Mouse (Mus musculus) left cerebral cortex, adult 2 months (tissue): Measurements from ENCODE around the gene Col20a1. TPM values are rescaled to one million over a fixed set of nuclear protein-coding genes. Genes with fewer than 3 reads are reported as not detected.
A peak's percentile ranks its signal among the peaks of the same experiment; 100 is the strongest.

Experiments
- DNase-seq, 2 experiments: peaks; one replicate each; pipeline ENCODE4 v3.0.0; 2021 to 2022; ENCODE audit warnings: low spot score in 2 of 2, mixed read lengths in 1 of 2; ENCODE audit errors: extremely low spot score in 1 of 2
- H3K27ac ChIP-seq: fragments of 200-600 bp; 2 replicates; pipeline ENCODE4 v1.8.1; 2022
- H3K4me3 ChIP-seq: fragments of 200-600 bp; 2 replicates; pipeline ENCODE4 v1.8.1; 2022
- CTCF ChIP-seq: fragments of 200-600 bp; IDR thresholded peaks from 2 replicates; pipeline ENCODE4 v1.8.1; 2022; ENCODE audit warnings: antibody characterized with exemption, mild to moderate bottlenecking, moderate library complexity
- intact Hi-C: fragments of 180-260 bp; cut with DNase I; formaldehyde crosslinking; loops from one replicate; pipeline ENCODE4 v1.15.1; 2025
- total RNA-seq, 2 experiments: library from RNA; stranded (reverse); gene quantifications; 2 replicates each; pipeline ENCODE4 v1.2.3; 2021

Gene Col20a1
- total RNA-seq, 2 experiments from 2014 or later: 2.2 to 2.5 TPM

DNA sequence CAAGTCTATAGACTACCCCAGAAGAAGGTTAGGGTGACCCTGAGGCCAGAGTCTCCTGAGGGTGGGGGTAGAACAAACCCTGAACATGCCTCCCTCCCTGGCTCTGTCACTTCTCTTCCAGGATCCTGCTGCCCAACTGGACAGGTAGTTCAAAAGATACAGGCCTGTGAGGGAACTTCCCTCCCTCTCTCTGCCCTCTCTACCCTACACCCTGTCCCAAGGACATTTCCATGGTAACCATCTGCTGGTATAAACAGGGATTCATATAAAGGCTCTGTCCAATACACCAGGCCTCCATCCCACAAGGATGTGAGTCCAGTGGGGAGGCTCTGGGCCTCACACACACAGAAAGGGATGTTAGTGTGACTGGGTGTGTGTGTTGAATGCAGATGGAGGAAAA lies 56.0 kb downstream of the Col20a1 start:
- Histone ChIP-seq H3K4me3 (no peak overlapping the region), H3K27ac (no peak overlapping the region)
- no peak for TF ChIP-seq CTCF
- intact Hi-C loops: no loop called here
- DNase-seq: no peak

DNA sequence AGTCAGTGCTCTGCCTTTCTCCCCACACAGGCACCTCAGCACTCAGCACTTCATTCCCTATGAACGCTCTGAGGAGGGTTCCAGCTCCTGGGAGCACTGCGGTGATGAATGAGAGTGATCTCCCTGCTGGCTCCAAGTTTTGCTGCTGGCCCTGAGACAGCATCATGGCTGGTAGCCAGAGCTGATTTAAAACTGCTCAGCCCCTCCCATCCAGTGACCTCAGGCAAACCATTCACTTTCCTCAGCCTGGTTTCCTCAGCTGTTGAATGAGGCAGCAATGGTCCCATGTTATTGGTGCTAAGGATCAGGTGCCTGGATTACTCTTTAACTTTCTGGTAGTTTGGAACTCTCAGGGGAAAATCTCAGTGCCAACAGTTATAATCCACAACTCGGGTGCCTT lies 57.1 kb downstream of the Col20a1 start, which contains the start of gene Chrna4:
Gene Chrna4 (minus strand): TSS at position 110 of the 400 bp plus-strand sequence.
- Histone ChIP-seq H3K27ac (no peak within 1 kb of the TSS), H3K4me3 (no peak within 1 kb of the TSS)
- TF ChIP-seq CTCF: no peak
- intact Hi-C loops: no loop called here
- DNase-seq: no peak

DNA sequence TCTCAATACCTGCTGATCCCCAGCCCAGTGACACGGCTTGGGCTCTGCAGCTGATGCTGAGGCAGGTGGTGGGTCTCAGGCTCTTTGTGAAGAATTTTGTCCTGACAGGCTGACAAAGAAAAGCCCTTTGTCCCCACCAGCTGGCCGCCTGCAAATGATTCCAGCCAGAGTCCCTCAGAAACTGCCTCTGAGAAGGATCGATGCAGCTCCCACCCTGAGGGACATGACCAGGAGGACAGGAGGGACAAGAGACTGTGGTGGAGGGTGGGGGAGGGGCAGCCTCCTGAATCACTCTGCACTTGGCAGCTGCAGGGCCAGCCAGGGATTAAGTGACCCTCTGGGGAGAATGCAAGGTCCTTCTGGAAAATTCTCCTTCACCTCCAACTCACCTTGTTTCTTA lies 57.7 kb downstream of the Col20a1 start:
- no peak for TF ChIP-seq CTCF
- intact Hi-C loops: no loop called here
- Histone ChIP-seq H3K27ac (no peak overlapping the region), H3K4me3 (no peak overlapping the region)
- no peak for DNase-seq

DNA sequence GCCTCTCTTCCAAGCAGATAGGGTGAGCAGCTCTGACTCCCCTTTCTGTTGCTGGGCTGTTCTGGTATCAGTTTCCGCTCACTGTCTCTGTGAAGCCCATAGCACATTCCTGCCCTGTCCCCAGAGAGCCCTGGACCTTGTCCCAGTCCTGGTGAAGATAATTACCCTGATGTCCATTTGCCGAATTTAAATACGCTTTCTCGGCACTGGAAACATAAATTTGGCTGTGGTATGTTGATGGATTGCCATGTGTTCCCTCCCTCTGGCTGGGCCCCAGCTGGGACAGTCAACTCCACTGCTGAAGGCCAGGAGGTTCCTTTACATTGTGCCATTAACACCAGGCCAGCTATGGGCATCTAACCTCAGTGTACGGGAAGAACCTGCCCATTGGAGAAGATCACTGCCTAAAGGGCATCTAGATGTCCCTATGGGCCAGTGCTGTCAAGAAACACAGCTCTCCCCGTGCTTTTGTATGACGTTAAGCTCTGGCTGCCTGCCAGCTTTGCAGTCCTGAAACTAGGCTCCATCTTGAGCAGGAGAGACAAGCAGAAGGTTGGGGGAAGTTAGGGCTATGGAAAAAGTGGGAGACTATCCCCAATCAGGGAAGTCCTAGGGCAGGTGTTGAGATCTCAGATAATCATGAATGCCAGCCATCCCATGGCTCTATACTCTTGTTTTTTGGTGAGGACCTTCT lies 62.1 kb downstream of the Col20a1 start:
- Histone ChIP-seq H3K4me3 (no peak overlapping the region), H3K27ac (no peak overlapping the region)
- no peak for TF ChIP-seq CTCF
- intact Hi-C loops: no loop called here
- no peak for DNase-seq

DNA sequence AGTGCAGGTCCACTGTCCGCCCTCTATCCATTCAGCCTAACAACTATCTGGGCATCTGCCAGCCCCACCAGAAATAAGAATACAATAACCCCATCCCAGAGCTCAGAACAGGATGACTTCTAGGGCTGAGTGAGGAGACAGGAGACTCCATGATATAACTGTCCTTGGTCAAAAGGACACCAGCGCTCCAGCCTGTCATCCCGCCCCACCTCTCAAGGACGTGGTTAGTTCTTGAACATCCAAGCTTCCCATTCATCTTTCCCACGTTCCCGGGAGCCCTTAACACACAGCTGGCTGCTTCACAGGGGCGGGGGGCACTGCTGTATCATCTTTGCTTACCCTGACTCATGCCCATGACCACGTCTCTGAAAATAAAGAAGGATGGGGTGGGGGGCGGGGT lies 62.7 kb downstream of the Col20a1 start:
- DNase-seq: no peak
- no peak for TF ChIP-seq CTCF
- H3K27ac ChIP-seq: no peak overlapping the region
- intact Hi-C loops: no loop called here
- no peak overlapping the region for H3K4me3 ChIP-seq

DNA sequence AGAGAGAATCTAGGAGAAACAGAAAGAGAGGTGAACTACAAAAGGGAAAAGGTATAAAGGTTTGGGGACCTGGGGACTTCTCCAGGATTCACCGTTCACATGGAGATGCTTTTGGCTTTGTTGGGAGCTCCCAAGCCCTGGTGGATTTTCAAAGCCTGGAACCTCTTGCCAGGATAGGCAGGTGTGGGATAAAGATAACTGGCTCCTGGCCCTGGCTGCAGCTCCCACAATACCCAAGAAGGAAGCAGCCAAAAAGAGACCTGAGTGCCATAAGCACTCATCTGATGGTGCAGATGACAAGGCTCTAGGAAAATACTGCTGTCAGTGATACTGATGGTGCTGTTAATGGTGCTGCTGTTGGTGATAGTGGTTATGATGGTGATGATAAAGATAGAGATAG lies 65.8 kb downstream of the Col20a1 start:
- Histone ChIP-seq H3K27ac (no peak overlapping the region), H3K4me3 (no peak overlapping the region)
- DNase-seq: no peak
- TF ChIP-seq CTCF: no peak
- intact Hi-C loops: no loop called here

DNA sequence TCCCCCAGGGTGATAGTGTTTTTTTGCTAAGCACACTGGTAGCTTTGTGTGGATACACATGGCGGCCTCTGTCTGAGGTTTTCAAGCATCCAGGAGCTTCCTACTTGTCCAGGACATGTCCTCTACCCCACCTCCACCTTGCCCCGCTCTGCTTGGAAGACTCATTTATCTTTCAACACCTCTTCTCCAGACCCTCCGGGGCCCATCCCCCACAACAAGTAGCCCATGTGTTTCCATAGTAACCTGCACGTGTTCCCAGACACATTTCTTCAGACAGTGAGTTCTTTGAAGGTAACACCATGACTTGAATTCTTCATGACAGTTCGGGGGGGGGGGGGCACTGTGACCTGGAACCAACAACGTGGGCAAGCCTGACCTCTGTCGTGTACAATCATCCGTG lies 71.0 kb downstream of the Col20a1 start:
- no peak overlapping the region for H3K27ac ChIP-seq
- no peak for DNase-seq
- no peak for TF ChIP-seq CTCF
- H3K4me3 ChIP-seq: no peak overlapping the region
- intact Hi-C loops: no loop called here

DNA sequence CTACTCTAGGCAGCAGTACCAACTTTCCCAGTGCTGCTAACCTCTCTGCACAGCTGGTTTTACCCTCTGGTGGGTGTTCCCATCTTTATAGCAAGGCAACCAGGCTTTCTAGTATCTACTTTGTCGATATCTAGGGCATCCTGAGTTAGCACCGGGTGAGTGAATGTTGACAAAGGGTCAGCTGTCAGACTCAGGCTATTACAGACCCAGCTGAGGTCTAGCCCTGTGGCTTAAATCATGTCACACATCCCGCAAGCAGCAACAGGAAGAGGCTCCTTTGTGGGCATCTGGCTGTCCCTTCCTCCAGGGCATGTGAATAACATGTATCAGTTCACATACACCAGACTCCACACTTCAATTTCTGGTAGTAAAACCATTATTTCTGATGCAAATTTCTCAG lies 71.9 kb downstream of the Col20a1 start:
- intact Hi-C loops: no loop called here
- H3K4me3 ChIP-seq: no peak overlapping the region
- H3K27ac ChIP-seq: no peak overlapping the region
- DNase-seq: no peak
- TF ChIP-seq CTCF: no peak

DNA sequence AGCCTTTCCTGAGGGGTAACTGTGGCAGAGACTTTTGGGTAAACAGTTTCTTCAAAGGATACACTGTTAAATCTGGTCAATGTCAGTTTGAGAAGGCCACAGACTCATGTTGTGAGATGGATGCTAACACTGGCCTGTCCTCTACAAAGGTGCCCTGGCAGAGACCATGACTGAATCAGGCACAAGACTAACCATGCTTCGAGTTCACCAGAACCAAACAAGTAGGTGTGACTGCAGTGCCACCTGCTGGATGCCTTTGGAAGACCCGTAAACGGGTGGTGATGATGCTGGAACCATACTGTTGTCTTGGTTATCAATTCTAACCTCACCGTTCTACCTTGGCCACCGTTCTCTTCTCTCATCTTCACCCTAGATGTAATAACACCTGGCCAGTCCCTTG lies 73.8 kb downstream of the Col20a1 start:
- intact Hi-C loops: loop anchor here (1.0 to 10.0 kb wide), 4 partner anchors 28 to 235 kb away; no protein-coding TSS in a partner anchor
- no peak overlapping the region for H3K27ac ChIP-seq
- peak; percentile 77 to 84 for DNase-seq
- peak; percentile 85 for TF ChIP-seq CTCF
- H3K4me3 ChIP-seq: no peak overlapping the region

DNA sequence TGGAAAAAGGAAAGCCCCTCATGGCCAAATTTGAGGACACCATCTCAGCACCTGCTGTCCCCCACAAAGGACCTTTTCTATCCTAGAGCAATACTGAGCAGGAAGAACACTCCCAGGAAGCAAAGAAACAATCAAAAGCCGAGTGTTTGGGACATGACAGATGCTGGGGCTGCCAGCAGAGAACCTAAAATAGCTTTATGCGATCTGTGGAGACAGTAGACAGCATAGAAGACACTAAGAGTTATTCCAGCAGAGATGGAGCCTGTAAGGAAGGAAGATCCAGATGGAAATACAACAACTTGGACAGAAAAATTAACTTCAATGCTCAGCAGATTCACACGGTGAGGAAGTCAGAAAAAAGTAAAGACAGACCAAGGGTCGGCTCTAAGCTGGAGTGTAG lies 79.5 kb downstream of the Col20a1 start:
- Histone ChIP-seq H3K27ac (peak overlapping the region; percentile 34), H3K4me3 (no peak overlapping the region)
- no peak for TF ChIP-seq CTCF
- intact Hi-C loops: loop anchor here (10.0 kb wide), 1 partner anchor 241 kb away; no protein-coding TSS in a partner anchor
- DNase-seq: no peak

Other genes with a start within 250 kb of the Col20a1 start
- not detected for gene Bhlhe23, start 209.6 kb upstream of the Col20a1 start, total RNA-seq
- 10 to 100 TPM; 50.5 to 60.8 TPM for gene Ythdf1, start 65.6 kb upstream of the Col20a1 start, total RNA-seq
- gene Birc7, start 57.5 kb upstream of the Col20a1 start, total RNA-seq: under 1 TPM in 1 of 2 experiments, not detected in 1; 0.23 TPM
- gene Nkain4, start 31.8 kb upstream of the Col20a1 start, total RNA-seq: 10 to 100 TPM; 38.9 to 44.7 TPM
- 100 to 1,000 TPM; 135 to 155 TPM for gene Arfgap1, start 19.3 kb upstream of the Col20a1 start, total RNA-seq
- gene Chrna4, start 57.0 kb downstream of the Col20a1 start, total RNA-seq: 10 to 100 TPM; 34.8 to 36.0 TPM
- gene Kcnq2, start 148.8 kb downstream of the Col20a1 start, total RNA-seq: 100 to 1,000 TPM; 275 to 280 TPM
- gene Eef1a2, start 170.5 kb downstream of the Col20a1 start, total RNA-seq: 1,000 to 10,000 TPM; 1,380 to 1,388 TPM
- 10 to 100 TPM; 72.8 to 77.8 TPM for gene Ppdpf, start 200.7 kb downstream of the Col20a1 start, total RNA-seq
- gene Ptk6, start 216.3 kb downstream of the Col20a1 start, total RNA-seq: under 1 TPM in 1 of 2 experiments, not detected in 1; 0.11 TPM
- gene Srms, start 226.7 kb downstream of the Col20a1 start, total RNA-seq: under 1 TPM; 0.25 to 0.26 TPM
- gene Fndc11, start 233.5 kb downstream of the Col20a1 start, total RNA-seq: not detected